Mouse (Mus musculus): ENCODE results near the gene Proser1.

DNA sequence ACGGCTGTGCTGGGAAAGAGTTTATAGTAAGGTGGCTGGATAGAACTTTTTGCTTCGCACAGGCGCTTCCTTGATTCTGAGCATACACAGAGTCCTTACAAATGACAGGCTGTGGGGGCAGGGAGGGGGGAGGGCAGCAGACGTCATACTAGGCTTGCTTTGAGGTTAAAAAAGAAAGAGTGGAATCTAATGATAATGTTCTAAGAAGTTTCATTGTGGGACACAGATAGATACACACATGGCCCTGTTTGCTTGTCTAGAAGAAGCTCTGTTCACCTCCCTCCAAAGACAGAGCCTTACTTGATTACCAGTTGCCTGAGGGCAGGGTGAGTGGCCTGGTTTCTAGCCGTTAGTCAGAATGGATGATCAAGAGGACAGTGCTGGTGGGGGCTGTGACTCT, 49.6 kb downstream of the Proser1 start:
- no peak for TF ChIP-seq MYOG (IDR thresholded peaks at IDR 0.05; ENCODE audit: control insufficient read depth, extremely low read depth, insufficient read length)
- no peak for TF ChIP-seq CTCF (IDR thresholded peaks at IDR 0.05; ENCODE audit: control insufficient read depth, insufficient read depth, insufficient read length)
- no peak for TF ChIP-seq USF1 (IDR thresholded peaks at IDR 0.05; ENCODE audit: low read depth)
- TF ChIP-seq CEBPB (IDR thresholded peaks at IDR 0.05; ENCODE audit: low read depth), result no peak
